Mouse (Mus musculus): Measurements from ENCODE around the gene Tet2.

Tet2 gene

DNA sequence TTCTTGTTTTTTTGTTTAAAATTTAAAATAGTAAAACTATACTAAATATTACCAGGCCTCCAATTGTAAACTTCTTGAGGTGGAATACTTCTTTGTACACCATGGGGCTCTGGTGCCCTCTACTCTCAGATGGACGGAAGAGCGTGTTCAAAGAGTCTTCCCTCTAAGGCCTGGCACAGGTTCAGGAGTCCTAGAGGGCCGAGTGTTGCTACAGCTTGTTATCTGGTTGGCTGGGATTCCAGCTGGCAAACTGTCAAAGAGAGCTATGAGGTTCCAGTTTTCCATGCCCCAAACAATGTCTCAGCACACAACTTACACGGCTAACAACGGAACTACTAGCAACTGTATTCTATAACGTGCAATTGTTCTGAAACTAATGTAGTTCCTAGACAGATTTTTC is 28.8 kb downstream of the Tet2 start:
- no peak for DNase-seq

GRCm38 (mm10) chr3:133515204-133515969 is 29.6 kb downstream of the Tet2 start:
- DNase-seq: no peak

DNA sequence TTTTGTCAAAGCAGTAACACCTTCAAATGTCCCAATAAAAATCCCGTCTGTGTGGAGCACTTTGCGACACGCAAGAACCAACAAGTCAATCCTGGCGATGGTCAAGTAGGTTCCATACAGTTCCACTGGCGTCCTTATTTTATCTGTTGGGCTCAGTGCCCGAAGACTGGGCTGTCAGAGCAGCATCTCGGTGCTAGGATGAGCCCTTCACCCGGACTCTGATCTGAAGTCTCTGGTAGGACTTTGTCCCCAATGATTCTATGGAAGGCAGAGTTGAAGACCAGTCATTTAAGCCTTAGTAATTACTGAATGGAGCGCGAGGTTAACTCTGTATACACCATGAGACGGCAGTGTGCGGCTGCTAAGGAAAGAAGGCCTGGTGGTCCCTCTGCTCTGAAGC is 30.6 kb downstream of the Tet2 start:
- no peak for DNase-seq

DNA sequence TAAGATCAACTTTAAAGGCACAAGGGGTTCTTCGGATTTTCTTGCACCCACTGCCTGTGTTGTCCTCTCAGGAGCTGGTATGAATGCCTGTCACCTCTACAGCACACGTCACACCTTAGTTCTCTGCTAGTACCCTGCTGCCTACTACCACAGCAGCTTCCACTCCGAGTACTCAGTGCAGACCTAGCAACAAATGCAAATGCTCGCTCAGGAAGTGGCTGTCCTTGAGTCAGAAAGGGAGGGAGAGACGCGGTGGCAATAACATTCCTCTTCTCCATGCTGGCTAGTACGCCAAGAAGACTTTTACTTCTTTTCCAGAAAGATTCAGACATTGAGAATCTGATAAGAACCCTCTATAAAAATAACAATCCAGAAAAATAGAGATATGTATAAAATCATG is 31.5 kb downstream of the Tet2 start:
- DNase-seq: no peak

- DNase-seq: no peak
These were observed 34.6 kb downstream of the Tet2 start for GRCm38 (mm10) chr3:133510368-133510767.

GRCm38 (mm10) chr3:133509796-133510195 is 35.1 kb downstream of the Tet2 start:
- DNase-seq: no peak

DNA sequence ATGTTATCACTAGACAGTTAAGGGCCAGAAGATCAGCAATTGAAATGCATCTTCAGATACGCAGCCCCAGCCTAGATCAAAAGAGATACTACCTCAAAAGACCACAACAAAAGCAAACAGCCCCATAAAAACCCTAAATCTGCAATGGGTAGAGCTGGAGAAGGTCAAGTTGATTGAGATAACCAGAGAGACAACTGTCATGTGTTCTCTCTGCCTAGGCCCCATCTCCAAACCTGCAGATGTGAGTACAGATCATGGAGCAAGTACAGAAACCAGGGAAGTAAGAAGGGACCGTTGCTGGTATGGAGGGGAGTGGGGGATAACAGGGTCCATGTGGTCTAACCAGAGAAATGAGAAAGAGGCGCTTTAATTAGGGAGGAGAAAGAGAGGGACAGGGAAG is 36.1 kb downstream of the Tet2 start:
- no peak for DNase-seq

- DNase-seq: no peak
These were observed 38.5 kb downstream of the Tet2 start for GRCm38 (mm10) chr3:133506289-133506954.

DNA sequence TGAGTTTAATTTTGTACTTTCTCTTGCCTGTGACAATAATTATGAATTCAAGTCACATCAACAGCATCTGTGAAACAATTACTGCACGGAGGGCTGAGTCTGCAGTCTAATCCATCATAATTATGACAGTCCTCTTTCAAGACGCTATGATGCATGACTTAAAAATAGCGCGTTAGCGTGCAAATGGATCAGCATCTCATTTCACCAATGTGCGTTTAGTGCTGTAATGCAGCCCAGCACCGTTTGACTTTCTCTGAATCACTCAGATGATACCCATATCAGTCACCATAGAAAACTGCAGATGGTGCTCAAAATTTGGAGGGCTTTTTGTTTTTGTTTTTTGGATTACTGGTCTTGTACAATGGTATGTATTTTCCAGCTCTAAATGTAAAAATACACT is 48.0 kb downstream of the Tet2 start:
- no peak for DNase-seq

- DNase-seq: no peak
These were observed 53.6 kb downstream of the Tet2 start for GRCm38 (mm10) chr3:133491370-133491769.

- DNase-seq: no peak
These were observed 56.8 kb downstream of the Tet2 start for GRCm38 (mm10) chr3:133488022-133488725.

DNA sequence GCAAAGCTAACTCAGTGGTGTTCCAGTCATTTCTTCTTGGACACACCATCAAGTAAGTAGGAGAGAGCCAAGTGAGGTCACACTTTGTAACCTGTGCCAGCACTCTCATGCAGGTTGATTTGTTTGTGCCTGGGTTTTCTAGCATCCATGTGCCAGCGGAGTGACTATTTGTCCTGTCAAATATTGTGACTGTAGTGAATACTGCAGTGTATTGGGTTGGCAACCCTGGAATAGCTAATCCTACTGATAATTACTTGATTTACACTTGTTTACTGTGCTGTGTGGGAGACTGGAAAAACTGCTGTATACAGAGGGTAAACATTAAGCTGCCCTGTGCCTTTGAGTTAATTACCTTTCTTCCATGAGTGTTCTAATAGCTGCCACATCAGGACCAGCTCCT is 62.1 kb downstream of the Tet2 start:
- DNase-seq: no peak

DNA sequence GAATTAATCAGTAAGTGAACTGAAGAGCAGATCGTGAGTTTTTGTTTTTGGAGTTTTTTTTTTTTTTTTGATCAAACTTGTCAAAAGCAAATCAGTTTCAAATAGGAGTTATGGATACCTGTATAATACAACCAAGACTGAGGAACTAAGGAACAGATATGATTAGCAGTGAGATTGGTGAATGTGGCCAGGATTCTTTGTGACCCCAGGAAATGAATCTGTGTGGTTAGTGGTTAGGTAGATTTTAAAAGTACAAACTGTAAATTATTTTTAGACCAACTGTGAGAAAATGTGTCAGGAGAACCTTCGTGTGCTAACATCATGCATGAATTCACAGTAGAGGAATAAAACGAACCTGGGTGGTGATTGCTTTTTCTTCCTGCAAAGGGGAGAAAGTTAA is 66.0 kb downstream of the Tet2 start:
- DNase-seq: no peak

- no peak for DNase-seq
These were observed 71.2 kb downstream of the Tet2 start for GRCm38 (mm10) chr3:133473781-133474180.

DNA sequence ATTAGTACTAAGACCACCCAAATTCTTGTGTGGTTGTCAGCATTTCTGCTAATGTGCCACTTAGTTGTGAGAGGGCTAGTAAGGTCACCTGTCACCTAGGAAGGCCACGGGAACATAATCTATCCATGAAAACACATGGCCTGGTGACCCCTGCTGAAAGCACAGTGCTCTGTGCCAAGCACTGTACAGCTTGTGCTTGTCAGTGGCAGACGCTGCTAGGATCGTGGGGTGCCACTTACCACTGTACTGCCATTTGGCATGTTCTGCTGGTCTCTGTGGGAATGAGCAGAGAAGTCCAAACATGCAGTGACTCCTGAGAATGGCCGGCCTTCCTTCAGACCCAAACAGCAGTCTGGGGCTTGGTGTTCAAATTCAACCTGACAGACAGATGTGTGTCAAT is 73.8 kb downstream of the Tet2 start:
- no peak for DNase-seq

- DNase-seq: no peak
These were observed 76.1 kb downstream of the Tet2 start for GRCm38 (mm10) chr3:133468883-133469282.

GRCm38 (mm10) chr3:133463233-133463632 is 81.7 kb downstream of the Tet2 start:
- no peak for DNase-seq

DNA sequence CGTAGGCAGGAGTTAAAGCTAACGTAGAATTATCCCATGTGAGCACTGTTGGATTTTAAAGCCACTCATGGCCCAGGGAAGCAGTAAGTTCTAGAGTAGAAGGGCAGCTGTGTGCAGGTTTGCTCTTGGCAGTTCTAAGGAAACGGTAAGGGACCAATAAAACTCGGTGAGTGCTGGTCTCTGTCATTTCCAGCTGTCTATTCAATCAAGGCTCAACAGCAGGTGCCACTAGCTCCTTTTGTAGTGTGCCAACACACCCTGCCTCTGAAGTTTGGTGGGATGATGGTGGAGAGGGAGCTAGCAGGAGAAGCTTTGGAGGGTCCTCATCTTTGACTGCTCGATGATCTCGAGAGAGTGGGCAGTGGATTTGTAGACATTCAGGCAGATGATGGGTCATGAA is 82.5 kb downstream of the Tet2 start:
- no peak for DNase-seq

- DNase-seq: no peak
These were observed 82.9 kb downstream of the Tet2 start for GRCm38 (mm10) chr3:133462059-133462458.

GRCm38 (mm10) chr3:133459174-133459573 is 85.8 kb downstream of the Tet2 start:
- DNase-seq: no peak

DNA sequence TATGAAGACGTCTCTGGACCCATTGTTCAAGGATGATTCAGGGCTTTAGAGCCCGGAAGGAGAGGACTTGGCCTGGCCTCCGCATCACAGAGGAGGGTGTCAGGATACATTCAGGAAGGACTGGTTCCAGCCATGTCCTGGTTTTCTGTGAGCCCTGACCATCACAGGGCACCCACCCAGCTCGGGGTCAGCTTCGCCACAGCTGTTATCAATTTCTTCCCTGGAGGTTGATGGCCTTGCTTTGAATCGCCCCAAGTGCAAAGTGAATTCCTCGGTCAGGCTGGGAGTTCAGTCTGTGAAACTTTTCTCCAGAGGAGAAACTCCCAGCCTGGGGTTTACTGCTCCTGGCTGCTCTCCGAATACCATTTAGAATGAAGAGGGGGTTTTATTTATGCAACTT is 91.0 kb downstream of the Tet2 start:
- no peak for DNase-seq

DNA sequence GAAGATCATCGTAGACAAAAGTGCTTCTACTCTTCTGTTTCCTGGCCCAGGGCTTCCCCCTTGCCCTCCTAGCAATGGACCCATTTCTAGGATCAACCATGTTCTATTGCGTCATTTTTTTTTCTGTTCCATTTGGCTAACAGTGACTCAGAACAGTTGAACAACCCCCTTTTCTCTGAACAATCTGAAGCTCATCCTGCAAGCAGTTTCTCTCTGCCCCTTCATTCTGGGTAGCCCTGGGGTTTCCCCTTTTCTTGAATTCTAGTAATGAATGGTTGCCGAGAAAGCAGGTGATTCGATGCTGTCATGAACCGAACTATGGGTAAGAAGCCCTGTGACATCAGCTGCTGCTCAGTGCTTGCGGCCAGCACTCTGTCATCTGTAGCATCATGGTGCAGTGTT is 108.0 kb downstream of the Tet2 start:
- no peak for DNase-seq

DNA sequence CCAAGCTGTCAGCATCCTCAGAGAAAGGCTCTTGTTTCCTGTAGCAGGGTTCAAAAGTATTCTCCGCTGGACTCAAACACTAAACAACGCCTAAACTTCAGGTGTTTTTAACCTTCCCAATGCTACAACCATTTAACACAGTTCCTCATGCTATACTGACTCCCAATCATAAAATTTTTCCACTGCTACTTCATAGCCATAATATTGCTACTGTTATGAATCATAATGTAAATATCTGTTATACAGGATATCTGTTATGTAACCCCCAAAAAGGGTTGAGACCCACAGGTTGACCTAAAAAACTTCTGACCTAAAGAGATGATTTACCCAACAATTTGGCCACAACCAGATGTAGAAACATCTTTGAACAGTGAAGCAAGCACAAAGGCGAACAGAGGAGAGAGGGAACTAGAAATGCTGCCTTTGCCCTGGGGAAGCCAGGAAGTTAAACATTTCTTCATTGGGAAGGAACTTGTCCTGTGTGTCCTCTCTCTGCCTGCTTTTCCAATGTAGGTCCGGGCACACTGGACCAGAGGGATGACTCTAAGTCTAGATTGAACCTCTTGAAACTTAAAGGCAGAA is 108.6 kb downstream of the Tet2 start:
- DNase-seq: no peak

GRCm38 (mm10) chr3:133435774-133436148 is 109.2 kb downstream of the Tet2 start:
- no peak for DNase-seq
